Mouse (Mus musculus) heart, adult 2 months (tissue): ENCODE measurements at regions not wholly inside any gene's neighbourhood (a gene's known extent, or its start where the extent isn't known, plus 50 kb on each side); places are given as distances from the start of the nearest gene placed in this dataset.

Experiments
- CTCF ChIP-seq: fragments of 200-600 bp; IDR thresholded peaks from 2 replicates; pipeline ENCODE4 v1.8.1; 2022; ENCODE audit warnings: antibody characterized with exemption, mild to moderate bottlenecking, moderate library complexity
- EP300 ChIP-seq: fragments of 200-500 bp; IDR thresholded peaks from 2 replicates; pipeline ENCODE4 v1.6.1; 2011; ENCODE audit warnings: low read depth, low read length, control low read depth; ENCODE audit not compliant: insufficient read depth

GRCm38 (mm10) chr2:84187456-84187855 lies 197.1 kb downstream of the Gm13691 start:
- TF ChIP-seq CTCF = no peak
- no peak for TF ChIP-seq EP300
